Mouse (Mus musculus): ENCODE measurements around the gene Cd209f. TPM values are rescaled to one million over a fixed set of nuclear protein-coding genes. Genes with fewer than 3 reads are reported as not detected.

Gene Cd209f
- total and polyA plus RNA-seq, 2 experiments from 2014 or later: 0.49 to 0.55 TPM

Other genes with a start within 250 kb of the Cd209f start
- not detected in 2 replicates for gene Cd209d, start 227.3 kb downstream of the Cd209f start, total RNA-seq (2014; rRNA removed)
- not detected in 2 replicates for gene Cd209d, start 227.3 kb downstream of the Cd209f start, polyA plus RNA-seq (2015; fragmentation: Nextera tagmentation; extraction: Ambion mirVana)
- gene Cd209b, start 179.0 kb downstream of the Cd209f start, total RNA-seq (2014; rRNA removed): 0.22 TPM in 1 of 2 replicates, not detected in the other
- gene Cd209b, start 179.0 kb downstream of the Cd209f start, polyA plus RNA-seq (2015; fragmentation: Nextera tagmentation; extraction: Ambion mirVana): 0.16 TPM in 1 of 2 replicates, not detected in the other
- 0.33 TPM in 1 of 2 replicates, not detected in the other for gene Cd209c, start 151.1 kb downstream of the Cd209f start, total RNA-seq (2014; rRNA removed)
- 0.38 and 0.48 TPM in 2 replicates for gene Cd209c, start 151.1 kb downstream of the Cd209f start, polyA plus RNA-seq (2015; fragmentation: Nextera tagmentation; extraction: Ambion mirVana)
- gene Cd209g, start 28.3 kb upstream of the Cd209f start, total RNA-seq (2014; rRNA removed): not detected in 2 replicates
- gene Cd209g, start 28.3 kb upstream of the Cd209f start, polyA plus RNA-seq (2015; fragmentation: Nextera tagmentation; extraction: Ambion mirVana): not detected in 2 replicates
- gene Evi5l, start 60.7 kb upstream of the Cd209f start, total RNA-seq (2014; rRNA removed): 229 and 238 TPM in 2 replicates
- 108 and 111 TPM in 2 replicates for gene Evi5l, start 60.7 kb upstream of the Cd209f start, polyA plus RNA-seq (2015; fragmentation: Nextera tagmentation; extraction: Ambion mirVana)
- gene Prr36, start 111.6 kb upstream of the Cd209f start, total RNA-seq (2014; rRNA removed): 17.9 and 19.4 TPM in 2 replicates
- 28.1 and 33.1 TPM in 2 replicates for gene Prr36, start 111.6 kb upstream of the Cd209f start, polyA plus RNA-seq (2015; fragmentation: Nextera tagmentation; extraction: Ambion mirVana)
- gene Lrrc8e, start 121.0 kb upstream of the Cd209f start, total RNA-seq (2014; rRNA removed): not detected in 2 replicates
- gene Lrrc8e, start 121.0 kb upstream of the Cd209f start, polyA plus RNA-seq (2015; fragmentation: Nextera tagmentation; extraction: Ambion mirVana): 0.12 TPM in 1 of 2 replicates, not detected in the other
- gene Map2k7, start 132.9 kb upstream of the Cd209f start, total RNA-seq (2014; rRNA removed): 32.8 and 42.3 TPM in 2 replicates
- gene Map2k7, start 132.9 kb upstream of the Cd209f start, polyA plus RNA-seq (2015; fragmentation: Nextera tagmentation; extraction: Ambion mirVana): 29.3 and 29.4 TPM in 2 replicates
- gene Gm49320, start 133.0 kb upstream of the Cd209f start, total RNA-seq (2014; rRNA removed): 0.11 and 0.61 TPM in 2 replicates
- 0.45 and 0.85 TPM in 2 replicates for gene Gm49320, start 133.0 kb upstream of the Cd209f start, polyA plus RNA-seq (2015; fragmentation: Nextera tagmentation; extraction: Ambion mirVana)
- gene Tgfbr3l, start 142.4 kb upstream of the Cd209f start, total RNA-seq (2014; rRNA removed): 8.2 and 15.3 TPM in 2 replicates
- gene Tgfbr3l, start 142.4 kb upstream of the Cd209f start, polyA plus RNA-seq (2015; fragmentation: Nextera tagmentation; extraction: Ambion mirVana): 3.5 and 5.1 TPM in 2 replicates
- gene Snapc2, start 147.2 kb upstream of the Cd209f start, total RNA-seq (2014; rRNA removed): 60.4 and 74.3 TPM in 2 replicates
- 64.8 and 68.1 TPM in 2 replicates for gene Snapc2, start 147.2 kb upstream of the Cd209f start, polyA plus RNA-seq (2015; fragmentation: Nextera tagmentation; extraction: Ambion mirVana)
- 78.5 and 91.4 TPM in 2 replicates for gene Ctxn1, start 153.4 kb upstream of the Cd209f start, total RNA-seq (2014; rRNA removed)
- 250 and 259 TPM in 2 replicates for gene Ctxn1, start 153.4 kb upstream of the Cd209f start, polyA plus RNA-seq (2015; fragmentation: Nextera tagmentation; extraction: Ambion mirVana)
- gene Timm44, start 170.1 kb upstream of the Cd209f start, total RNA-seq (2014; rRNA removed): 58.0 and 58.5 TPM in 2 replicates
- 50.5 and 52.7 TPM in 2 replicates for gene Timm44, start 170.1 kb upstream of the Cd209f start, polyA plus RNA-seq (2015; fragmentation: Nextera tagmentation; extraction: Ambion mirVana)
- gene Ccl25, start 219.4 kb upstream of the Cd209f start, total RNA-seq (2014; rRNA removed): 4.9 and 13.0 TPM in 2 replicates
- 14.7 and 16.3 TPM in 2 replicates for gene Ccl25, start 219.4 kb upstream of the Cd209f start, polyA plus RNA-seq (2015; fragmentation: Nextera tagmentation; extraction: Ambion mirVana)
- gene Elavl1, start 219.6 kb upstream of the Cd209f start, total RNA-seq (2014; rRNA removed): 70.6 and 73.3 TPM in 2 replicates
- 50.0 and 54.3 TPM in 2 replicates for gene Elavl1, start 219.6 kb upstream of the Cd209f start, polyA plus RNA-seq (2015; fragmentation: Nextera tagmentation; extraction: Ambion mirVana)

Data from midbrain, postnatal 0 days (tissue).